Mouse (Mus musculus): ENCODE data around the gene Mmp25. TPM values are rescaled to one million over a fixed set of nuclear protein-coding genes. Genes with fewer than 3 reads are reported as not detected.

Mmp25 gene
- 0.38 and 0.48 TPM in 2 replicates for polyA plus RNA-seq (2015; fragmentation: Nextera tagmentation; extraction: Ambion mirVana)

GRCm38 (mm10) chr17:23644613-23645495, at the start of gene Mmp25:
Gene Mmp25 (minus strand): TSS chr17:23645277.
- 2% methylated on average over 58 of the region's 58 CpGs for WGBS
- H3K27ac ChIP-seq: no peak within 1 kb of the TSS
- H3K4me3 ChIP-seq: peak within 1 kb of the TSS; percentile 53
- H3K4me1 ChIP-seq (replicated peaks): peaks cover 13% of the 10 kb centered on the region
- ATAC-seq (replicated peaks; ENCODE audit: insufficient number of reproducible peaks, insufficient read depth, low FRiP score, low read depth): peak; percentile 56
- peaks cover 32% of the 10 kb centered on the region for H3K27me3 ChIP-seq
- H3K4me2 ChIP-seq: peak within 1 kb of the TSS; percentile 88
- H3K36me3 ChIP-seq: no peaks in the 10 kb centered on the region
- no peaks in the 10 kb centered on the region for H3K9me3 ChIP-seq (replicated peaks)
- H3K9ac ChIP-seq: peak within 1 kb of the TSS; percentile 56

GRCm38 (mm10) chr17:23694491-23694890, 49.4 kb upstream of the Mmp25 start:
- Histone ChIP-seq H3K9me3 (replicated peaks) (no peaks in the 10 kb centered on the region), H3K27me3 (peaks cover 23% of the 10 kb centered on the region), H3K4me2 (no peak overlapping the region), H3K9ac (no peak overlapping the region), H3K36me3 (no peaks in the 10 kb centered on the region), H3K27ac (no peak overlapping the region), H3K4me1 (replicated peaks) (peaks cover 4% of the 10 kb centered on the region), H3K4me3 (no peak overlapping the region)
- 70% methylated on average over 1 of the region's 1 CpGs for WGBS
- ATAC-seq (replicated peaks; ENCODE audit: insufficient number of reproducible peaks, insufficient read depth, low FRiP score, low read depth): no peak

- peaks cover 66% of the 10 kb centered on the region for H3K27me3 ChIP-seq
Measured at GRCm38 (mm10) chr17:23683856-23684672, 39.0 kb upstream of the Mmp25 start, which contains the start of gene Cldn9. Gene Cldn9 (minus strand): TSS chr17:23684026.

GRCm38 (mm10) chr17:23683226-23683625, 38.1 kb upstream of the Mmp25 start:
- Histone ChIP-seq H3K4me2 (no peak overlapping the region), H3K27me3 (peaks cover 75% of the 10 kb centered on the region), H3K4me3 (no peak overlapping the region), H3K9ac (no peak overlapping the region), H3K27ac (no peak overlapping the region), H3K4me1 (replicated peaks) (peaks cover 7% of the 10 kb centered on the region), H3K9me3 (replicated peaks) (no peaks in the 10 kb centered on the region), H3K36me3 (no peaks in the 10 kb centered on the region)
- WGBS: 12% methylated on average over 15 of the region's 15 CpGs
- ATAC-seq (replicated peaks; ENCODE audit: insufficient number of reproducible peaks, insufficient read depth, low FRiP score, low read depth): no peak

More at GRCm38 (mm10) chr17:23683856-23684672, 39.0 kb upstream of the Mmp25 start, which contains the start of gene Cldn9:
- Histone ChIP-seq H3K9ac (no peak within 1 kb of the TSS), H3K4me1 (replicated peaks) (peaks cover 6% of the 10 kb centered on the region), H3K4me2 (no peak within 1 kb of the TSS), H3K36me3 (no peaks in the 10 kb centered on the region), H3K27ac (no peak within 1 kb of the TSS), H3K9me3 (replicated peaks) (no peaks in the 10 kb centered on the region), H3K4me3 (no peak within 1 kb of the TSS)
- peak; percentile 47; the same call in 1 of the 2 replicates for ATAC-seq (replicated peaks; ENCODE audit: insufficient number of reproducible peaks, insufficient read depth, low FRiP score, low read depth)
- WGBS: 27% methylated on average over 15 of the region's 15 CpGs

- ATAC-seq (replicated peaks; ENCODE audit: insufficient number of reproducible peaks, insufficient read depth, low FRiP score, low read depth): no peak
- Histone ChIP-seq H3K36me3 (no peaks in the 10 kb centered on the region), H3K27me3 (peaks cover 77% of the 10 kb centered on the region), H3K4me1 (replicated peaks) (peaks cover 10% of the 10 kb centered on the region), H3K9ac (no peak overlapping the region), H3K4me2 (no peak overlapping the region), H3K4me3 (no peak overlapping the region), H3K9me3 (replicated peaks) (no peaks in the 10 kb centered on the region), H3K27ac (no peak overlapping the region)
- 54% methylated on average over 3 of the region's 3 CpGs for WGBS
Measured at GRCm38 (mm10) chr17:23682530-23682929, 37.5 kb upstream of the Mmp25 start.

- no peaks in the 10 kb centered on the region for H3K9me3 ChIP-seq (replicated peaks)
- ATAC-seq (replicated peaks; ENCODE audit: insufficient number of reproducible peaks, insufficient read depth, low FRiP score, low read depth): no peak
- WGBS: 48% methylated on average over 4 of the region's 4 CpGs
- peaks cover 77% of the 10 kb centered on the region for H3K27me3 ChIP-seq
- peaks cover 13% of the 10 kb centered on the region for H3K4me1 ChIP-seq (replicated peaks)
- H3K9ac ChIP-seq: no peak overlapping the region
- H3K4me2 ChIP-seq: no peak overlapping the region
- no peaks in the 10 kb centered on the region for H3K36me3 ChIP-seq
- H3K4me3 ChIP-seq: no peak overlapping the region
- H3K27ac ChIP-seq: no peak overlapping the region
Measured at GRCm38 (mm10) chr17:23682092-23682491, 37.0 kb upstream of the Mmp25 start.

- WGBS: 61% methylated on average over 10 of the region's 10 CpGs
- Histone ChIP-seq H3K36me3 (no peaks in the 10 kb centered on the region), H3K4me3 (no peak overlapping the region), H3K27me3 (peaks cover 77% of the 10 kb centered on the region), H3K4me1 (replicated peaks) (peaks cover 19% of the 10 kb centered on the region), H3K4me2 (no peak overlapping the region), H3K27ac (no peak overlapping the region), H3K9ac (no peak overlapping the region), H3K9me3 (replicated peaks) (no peaks in the 10 kb centered on the region)
- no peak for ATAC-seq (replicated peaks; ENCODE audit: insufficient number of reproducible peaks, insufficient read depth, low FRiP score, low read depth)
Measured at GRCm38 (mm10) chr17:23681086-23681485, 36.0 kb upstream of the Mmp25 start.

- 0 out of 2 replicates have a peak overlapping the region, but pooled peaks have one; percentile 36 for H3K4me3 ChIP-seq
- 0 out of 2 replicates have a peak, but pooled peaks cover 1% of the 10 kb centered on the region for H3K36me3 ChIP-seq
- no peak overlapping the region for H3K4me2 ChIP-seq
- peaks cover 74% of the 10 kb centered on the region for H3K27me3 ChIP-seq
- 58% methylated on average over 9 of the region's 9 CpGs for WGBS
- H3K27ac ChIP-seq: no peak overlapping the region
- H3K9me3 ChIP-seq (replicated peaks): no peaks in the 10 kb centered on the region
- peaks cover 27% of the 10 kb centered on the region for H3K4me1 ChIP-seq (replicated peaks)
- H3K9ac ChIP-seq: no peak overlapping the region
- ATAC-seq (replicated peaks; ENCODE audit: insufficient number of reproducible peaks, insufficient read depth, low FRiP score, low read depth): no peak
Measured at GRCm38 (mm10) chr17:23680336-23680735, 35.3 kb upstream of the Mmp25 start.

GRCm38 (mm10) chr17:23679127-23679835, 34.2 kb upstream of the Mmp25 start, which contains the start of gene Cldn6:
Gene Cldn6 (plus strand): TSS chr17:23679249.
- H3K27me3 ChIP-seq: peaks cover 63% of the 10 kb centered on the region
- no peak for ATAC-seq (replicated peaks; ENCODE audit: insufficient number of reproducible peaks, insufficient read depth, low FRiP score, low read depth)
- no peak within 1 kb of the TSS for H3K9ac ChIP-seq
- H3K4me3 ChIP-seq: peak within 1 kb of the TSS; percentile 36
- no peak within 1 kb of the TSS for H3K27ac ChIP-seq
- H3K36me3 ChIP-seq: 0 out of 2 replicates have a peak, but pooled peaks cover 4% of the 10 kb centered on the region
- H3K9me3 ChIP-seq (replicated peaks): no peaks in the 10 kb centered on the region
- WGBS: 2% methylated on average over 38 of the region's 38 CpGs
- peaks cover 37% of the 10 kb centered on the region for H3K4me1 ChIP-seq (replicated peaks)
- H3K4me2 ChIP-seq: peak within 1 kb of the TSS; percentile 56

- 0 out of 2 replicates have a peak, but pooled peaks cover 4% of the 10 kb centered on the region for H3K36me3 ChIP-seq
- H3K4me2 ChIP-seq: peak within 1 kb of the TSS; percentile 82
- H3K4me1 ChIP-seq (replicated peaks): peaks cover 47% of the 10 kb centered on the region
- WGBS: under 1% methylated on average over 34 of the region's 34 CpGs
- H3K27ac ChIP-seq: peak within 1 kb of the TSS; percentile 97
- H3K4me3 ChIP-seq: peak within 1 kb of the TSS; percentile 62
- peak; percentile 36; the same call in 1 of the 2 replicates for ATAC-seq (replicated peaks; ENCODE audit: insufficient number of reproducible peaks, insufficient read depth, low FRiP score, low read depth)
- H3K9ac ChIP-seq: peak within 1 kb of the TSS; percentile 71
- H3K9me3 ChIP-seq (replicated peaks): no peaks in the 10 kb centered on the region
- peaks cover 43% of the 10 kb centered on the region for H3K27me3 ChIP-seq
Measured at GRCm38 (mm10) chr17:23677236-23677679, 32.2 kb upstream of the Mmp25 start, which contains the start of gene Tnfrsf12a. Gene Tnfrsf12a (minus strand): TSS chr17:23677468.
